Mouse (Mus musculus): ENCODE data around the gene Camta1. TPM values are rescaled to one million over a fixed set of nuclear protein-coding genes. Genes with fewer than 3 reads are reported as not detected.

Gene Camta1
- total RNA-seq, 4 experiments from 2014 or later, result 79.5 to 115 (median 98.3) TPM

- DNase-seq (ENCODE audit: low spot score in 2 of 2), result peak in 1 of 2 experiments; percentile 13
Observed at GRCm38 (mm10) chr4:151604907-151605306, 256.8 kb downstream of the Camta1 start.

- DNase-seq (ENCODE audit: low spot score in 2 of 2), result peak; percentile 53 to 59
Observed at GRCm38 (mm10) chr4:151604481-151604880, 257.2 kb downstream of the Camta1 start.

- DNase-seq (ENCODE audit: low spot score in 2 of 2), result no peak
Observed at GRCm38 (mm10) chr4:151603586-151603985, 258.1 kb downstream of the Camta1 start.

GRCm38 (mm10) chr4:151595116-151595515, 266.6 kb downstream of the Camta1 start:
- no peak for DNase-seq (ENCODE audit: low spot score in 2 of 2)

- no peak for DNase-seq (ENCODE audit: low spot score in 2 of 2)
Observed at GRCm38 (mm10) chr4:151593042-151593441, 268.6 kb downstream of the Camta1 start.

- DNase-seq (ENCODE audit: low spot score in 2 of 2), result no peak
Observed at GRCm38 (mm10) chr4:151586074-151586473, 275.6 kb downstream of the Camta1 start.

- no peak for DNase-seq (ENCODE audit: low spot score in 2 of 2)
Observed at GRCm38 (mm10) chr4:151577961-151578360, 283.7 kb downstream of the Camta1 start.

GRCm38 (mm10) chr4:151576291-151577108, 285.2 kb downstream of the Camta1 start:
- DNase-seq (ENCODE audit: low spot score in 2 of 2), result no peak

GRCm38 (mm10) chr4:151572716-151573115, 289.0 kb downstream of the Camta1 start:
- no peak for DNase-seq (ENCODE audit: low spot score in 2 of 2)

GRCm38 (mm10) chr4:151569586-151569985, 292.1 kb downstream of the Camta1 start:
- no peak for DNase-seq (ENCODE audit: low spot score in 2 of 2)

- no peak for DNase-seq (ENCODE audit: low spot score in 2 of 2)
Observed at GRCm38 (mm10) chr4:151568887-151569286, 292.8 kb downstream of the Camta1 start.

- no peak for DNase-seq (ENCODE audit: low spot score in 2 of 2)
Observed at GRCm38 (mm10) chr4:151567105-151567504, 294.6 kb downstream of the Camta1 start.

- DNase-seq (ENCODE audit: low spot score in 2 of 2), result no peak
Observed at GRCm38 (mm10) chr4:151555505-151555904, 306.2 kb downstream of the Camta1 start.

GRCm38 (mm10) chr4:151549523-151549922, 312.2 kb downstream of the Camta1 start:
- no peak for DNase-seq (ENCODE audit: low spot score in 2 of 2)

- no peak for DNase-seq (ENCODE audit: low spot score in 2 of 2)
Observed at GRCm38 (mm10) chr4:151545452-151545851, 316.2 kb downstream of the Camta1 start.

- no peak for DNase-seq (ENCODE audit: low spot score in 2 of 2)
Observed at GRCm38 (mm10) chr4:151544191-151544590, 317.5 kb downstream of the Camta1 start.

- no peak for DNase-seq (ENCODE audit: low spot score in 2 of 2)
Observed at GRCm38 (mm10) chr4:151540546-151540945, 321.1 kb downstream of the Camta1 start.

- no peak for DNase-seq (ENCODE audit: low spot score in 2 of 2)
Observed at GRCm38 (mm10) chr4:151539881-151540280, 321.8 kb downstream of the Camta1 start.

- no peak for DNase-seq (ENCODE audit: low spot score in 2 of 2)
Observed at GRCm38 (mm10) chr4:151539167-151539525, 322.5 kb downstream of the Camta1 start.

GRCm38 (mm10) chr4:151538446-151539166, 323.1 kb downstream of the Camta1 start:
- no peak for DNase-seq (ENCODE audit: low spot score in 2 of 2)

- DNase-seq (ENCODE audit: low spot score in 2 of 2), result no peak
Observed at GRCm38 (mm10) chr4:151535916-151536450, 325.7 kb downstream of the Camta1 start.

- DNase-seq (ENCODE audit: low spot score in 2 of 2), result no peak
Observed at GRCm38 (mm10) chr4:151533451-151533850, 328.2 kb downstream of the Camta1 start.
